ENCODE assay signal across 15 mouse cellular contexts in the genomic region with DNA sequence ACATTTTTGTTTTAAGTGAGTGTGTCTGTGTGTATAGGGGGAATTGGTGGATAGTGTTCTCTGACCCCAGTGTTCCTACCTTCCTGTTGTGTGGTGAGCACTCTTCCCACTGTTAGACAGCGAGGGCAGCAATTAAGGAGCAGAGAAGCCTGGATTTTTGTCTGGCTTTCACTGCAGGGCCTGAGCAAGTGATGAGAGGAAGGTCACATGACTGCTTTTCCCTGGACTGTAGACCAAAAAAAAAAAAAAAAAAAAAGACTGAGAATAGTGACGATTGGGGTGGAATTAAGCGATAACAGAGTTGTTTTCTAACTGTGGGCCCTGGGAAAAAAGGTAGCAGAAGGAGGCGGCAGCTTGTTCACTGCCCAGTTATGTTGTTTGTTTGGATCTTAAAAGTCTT. TPM values are rescaled to one million over a fixed set of nuclear protein-coding genes. Genes with fewer than 3 reads are reported as not detected.
DNase-seq lines count a peak whose midpoint lies in the region; ATAC-seq and TF ChIP-seq lines count a peak whose summit lies in the region.
"Had no signal": no experiment of that assay in that cellular context is flagged by ENCODE, and none has a peak within 500 bp of the region (broad histone marks: within the 10 kb centered on the region; RNA-seq: fewer than 3 reads in every experiment).

No protein-coding gene starts in this region.

- intact Hi-C loops in heart, postnatal 36 days (cut with DNase I): no loop called here

- DNase-seq in heart, postnatal 36 days: no peak
- no peak for DNase-seq in midbrain, embryonic 11.5 days (ENCODE audit: low spot score, missing footprints)
- DNase-seq in lung, postnatal 25 days (ENCODE audit: low spot score): no peak
- DNase-seq in frontal cortex, postnatal 14 days (ENCODE audit: low spot score in 2 of 2): no peak
- DNase-seq: cerebellum, postnatal 36 days; gastrocnemius, postnatal 25 days; lung, postnatal 10 days had no signal

- no peak overlapping the region for H3K9ac ChIP-seq in heart, embryonic 13.5 days
- 0 out of 2 replicates have a peak overlapping the region, but pooled peaks have one; percentile 6 for H3K9ac ChIP-seq in midbrain, embryonic 11.5 days (ENCODE audit: low read length)
- H3K9ac ChIP-seq in midbrain, embryonic 16.5 days (ENCODE audit: low read depth, low read length): no peak overlapping the region
- no peak overlapping the region for H3K9ac ChIP-seq in intestine, embryonic 16.5 days (ENCODE audit: low read depth, low read length)

- H3K4me3 ChIP-seq in heart, embryonic 13.5 days: no peak overlapping the region
- no peak overlapping the region for H3K4me3 ChIP-seq in midbrain, embryonic 11.5 days (ENCODE audit: low read depth, low read length)
- no peak overlapping the region for H3K4me3 ChIP-seq in midbrain, embryonic 16.5 days (ENCODE audit: low read depth, low read length)
- no peak overlapping the region for H3K4me3 ChIP-seq in intestine, embryonic 16.5 days (ENCODE audit: low read length)
- H3K4me3 ChIP-seq in small intestine, adult 2 months (ENCODE audit: low read depth, low read length): no peak overlapping the region

- WGBS in heart, embryonic 13.5 days: 36% methylated on average over 4 of the region's 4 CpGs
- WGBS in midbrain, embryonic 11.5 days: 34% methylated on average over 4 of the region's 4 CpGs
- WGBS in midbrain, embryonic 16.5 days: 39% methylated on average over 4 of the region's 4 CpGs
- WGBS in intestine, embryonic 16.5 days: 42% methylated on average over 4 of the region's 4 CpGs
- 31% methylated on average over 4 of the region's 4 CpGs for WGBS in small intestine, adult 2 months

- H3K4me1 ChIP-seq in heart, embryonic 13.5 days: peaks cover 16% of the 10 kb centered on the region
- H3K4me1 ChIP-seq in midbrain, embryonic 11.5 days (ENCODE audit: control insufficient read depth, insufficient read depth, low read length): peaks cover 3% of the 10 kb centered on the region; the same call in 1 of the 2 replicates
- no peaks in the 10 kb centered on the region for H3K4me1 ChIP-seq in midbrain, embryonic 16.5 days (ENCODE audit: control insufficient read depth, insufficient read depth, low read length)
- H3K4me1 ChIP-seq in intestine, embryonic 16.5 days (ENCODE audit: control insufficient read depth, insufficient read depth, low read length): peaks cover 6% of the 10 kb centered on the region; the same call in 1 of the 2 replicates
- H3K4me1 ChIP-seq in small intestine, adult 2 months (ENCODE audit: control insufficient read depth, insufficient read depth, insufficient read length, low read length): peaks cover 14% of the 10 kb centered on the region

- no peak for TF ChIP-seq CTCF in small intestine, adult 2 months (IDR thresholded peaks at IDR 0.05; ENCODE audit: extremely low read depth, insufficient read length, insufficient replicate concordance, low read depth, low read length)

- no peaks in the 10 kb centered on the region for H3K27me3 ChIP-seq in heart, embryonic 13.5 days (replicated peaks)
- H3K27me3 ChIP-seq in midbrain, embryonic 11.5 days (ENCODE audit: control insufficient read depth, insufficient read depth, low read length): no peaks in the 10 kb centered on the region
- H3K27me3 ChIP-seq in midbrain, embryonic 16.5 days (ENCODE audit: control insufficient read depth, insufficient read depth, low read depth, low read length): no peaks in the 10 kb centered on the region
- H3K27me3 ChIP-seq in intestine, embryonic 16.5 days (replicated peaks; ENCODE audit: control insufficient read depth, insufficient read depth, low read length): no peaks in the 10 kb centered on the region
- no peaks in the 10 kb centered on the region for H3K27me3 ChIP-seq in small intestine, adult 2 months (ENCODE audit: control insufficient read depth, insufficient read depth, low read length)

- no peak overlapping the region for H3K4me2 ChIP-seq in heart, embryonic 13.5 days
- no peak overlapping the region for H3K4me2 ChIP-seq in midbrain, embryonic 11.5 days
- no peak overlapping the region for H3K4me2 ChIP-seq in midbrain, embryonic 16.5 days (ENCODE audit: low read length)
- no peak overlapping the region for H3K4me2 ChIP-seq in intestine, embryonic 16.5 days (ENCODE audit: low read depth, low read length)

- no peaks in the 10 kb centered on the region for H3K36me3 ChIP-seq in heart, embryonic 13.5 days
- no peaks in the 10 kb centered on the region for H3K36me3 ChIP-seq in midbrain, embryonic 11.5 days (ENCODE audit: control insufficient read depth, insufficient read depth, low read length)
- no peaks in the 10 kb centered on the region for H3K36me3 ChIP-seq in midbrain, embryonic 16.5 days (ENCODE audit: control insufficient read depth, insufficient read depth, low read length)
- H3K36me3 ChIP-seq in intestine, embryonic 16.5 days (ENCODE audit: control insufficient read depth, insufficient read depth, low read length): no peaks in the 10 kb centered on the region
- H3K36me3 ChIP-seq in small intestine, adult 2 months (ENCODE audit: control insufficient read depth, insufficient read depth, low read length): no peaks in the 10 kb centered on the region

- TF ChIP-seq POLR2A in small intestine, adult 2 months (IDR thresholded peaks at IDR 0.05; ENCODE audit: low read depth, low read length): no peak

- H3K27ac ChIP-seq in heart, embryonic 13.5 days (replicated peaks): peak overlapping the region; percentile 53
- no peak overlapping the region for H3K27ac ChIP-seq in midbrain, embryonic 11.5 days (ENCODE audit: low read depth, low read length)
- H3K27ac ChIP-seq in midbrain, embryonic 16.5 days (ENCODE audit: low read length): no peak overlapping the region
- peak overlapping the region; percentile 10; the same call in 1 of the 2 replicates for H3K27ac ChIP-seq in intestine, embryonic 16.5 days (ENCODE audit: low read length)
- H3K27ac ChIP-seq in small intestine, adult 2 months (ENCODE audit: insufficient read depth, low read depth, low read length): peak overlapping the region; percentile 76
- H3K27ac ChIP-seq: stomach, postnatal 0 days had no signal

- no peak for ATAC-seq in heart, embryonic 13.5 days (ENCODE audit: extremely low read depth, insufficient number of reproducible peaks, low FRiP score, low TSS enrichment)
- ATAC-seq in midbrain, embryonic 11.5 days (ENCODE audit: low FRiP score): no peak
- no peak for ATAC-seq in midbrain, embryonic 16.5 days
- peak; percentile 51; the same call in 1 of the 2 replicates for ATAC-seq in intestine, embryonic 16.5 days
- ATAC-seq: CD4-positive, CD25-positive, alpha-beta regulatory T cell, adult 4 months had no signal

- H3K9me3 ChIP-seq in heart, embryonic 13.5 days: no peaks in the 10 kb centered on the region
- no peaks in the 10 kb centered on the region for H3K9me3 ChIP-seq in midbrain, embryonic 11.5 days (ENCODE audit: control insufficient read depth, low read length)
- no peaks in the 10 kb centered on the region for H3K9me3 ChIP-seq in midbrain, embryonic 16.5 days (replicated peaks; ENCODE audit: control insufficient read depth, low read length, poor library complexity, severe bottlenecking)
- H3K9me3 ChIP-seq in intestine, embryonic 16.5 days (ENCODE audit: control insufficient read depth, low read length): no peaks in the 10 kb centered on the region

RNA-seq across cellular contexts. Expression of a gene that starts 6.2 kb away (rescaled TPM):
- 0.08 TPM in 1 of 2 replicates, not detected in the other for polyA plus RNA-seq in heart, embryonic 13.5 days (2015; fragmentation: Nextera tagmentation; extraction: Ambion mirVana)
- total RNA-seq in heart, postnatal 36 days (2021): not detected
- 0.22 TPM in 1 of 2 replicates, not detected in the other for polyA plus RNA-seq in midbrain, embryonic 11.5 days (2014; fragmentation: Nextera tagmentation; extraction: Ambion mirVana)
- polyA plus RNA-seq in midbrain, embryonic 16.5 days (2015; fragmentation: Nextera tagmentation; extraction: Ambion mirVana): 0.58 and 0.89 TPM in 2 replicates
- polyA plus RNA-seq in intestine, embryonic 16.5 days (2015; fragmentation: Nextera tagmentation; extraction: Ambion mirVana): not detected in 2 replicates
- 0.05 and 0.14 TPM in 2 replicates for polyA plus RNA-seq in small intestine, adult 2 months (2012; rRNA removed)
- total RNA-seq: gastrocnemius, postnatal 25 days; left cerebral cortex, postnatal 25 days had no signal
- polyA plus RNA-seq: CD4-positive, CD25-positive, alpha-beta regulatory T cell, adult 4 months; forebrain, embryonic 11.5 days had no signal

RNA-seq across cellular contexts. Expression of a gene that starts 10.3 kb away (rescaled TPM):
- 0.11 TPM in 1 of 2 replicates, not detected in the other for polyA plus RNA-seq in heart, embryonic 13.5 days (2015; fragmentation: Nextera tagmentation; extraction: Ambion mirVana)
- under 1 TPM in 1 of 2 experiments, not detected in 1; 0.14 TPM for total RNA-seq in heart, postnatal 36 days (2021)
- 0.05 and 0.12 TPM in 2 replicates for polyA plus RNA-seq in midbrain, embryonic 11.5 days (2014; fragmentation: Nextera tagmentation; extraction: Ambion mirVana)
- 0.09 and 0.14 TPM in 2 replicates for polyA plus RNA-seq in midbrain, embryonic 16.5 days (2015; fragmentation: Nextera tagmentation; extraction: Ambion mirVana)
- polyA plus RNA-seq in intestine, embryonic 16.5 days (2015; fragmentation: Nextera tagmentation; extraction: Ambion mirVana): 0.05 and 0.11 TPM in 2 replicates
- 0.86 and 1.1 TPM in 2 replicates for polyA plus RNA-seq in small intestine, adult 2 months (2012; rRNA removed)
- total RNA-seq: gastrocnemius, postnatal 25 days had no signal
- polyA plus RNA-seq: CD4-positive, CD25-positive, alpha-beta regulatory T cell, adult 4 months had no signal

RNA-seq across cellular contexts. Expression of a gene that starts 22.4 kb away (rescaled TPM):
- 18.8 and 19.9 TPM in 2 replicates for polyA plus RNA-seq in heart, embryonic 13.5 days (2015; fragmentation: Nextera tagmentation; extraction: Ambion mirVana)
- total RNA-seq in heart, postnatal 36 days (2021): 1 to 10 TPM; 6.3 to 6.5 TPM
- polyA plus RNA-seq in midbrain, embryonic 11.5 days (2014; fragmentation: Nextera tagmentation; extraction: Ambion mirVana): 20.0 and 22.5 TPM in 2 replicates
- polyA plus RNA-seq in midbrain, embryonic 16.5 days (2015; fragmentation: Nextera tagmentation; extraction: Ambion mirVana): 12.8 and 13.5 TPM in 2 replicates
- polyA plus RNA-seq in intestine, embryonic 16.5 days (2015; fragmentation: Nextera tagmentation; extraction: Ambion mirVana): 25.6 and 29.4 TPM in 2 replicates
- 2.5 and 3.2 TPM in 2 replicates for polyA plus RNA-seq in small intestine, adult 2 months (2012; rRNA removed)

RNA-seq across cellular contexts. Expression of a gene that starts 31.6 kb away (rescaled TPM):
- polyA plus RNA-seq in heart, embryonic 13.5 days (2015; fragmentation: Nextera tagmentation; extraction: Ambion mirVana): 30.3 TPM in 2 replicates
- 100 to 1,000 TPM; 218 to 273 TPM for total RNA-seq in heart, postnatal 36 days (2021)
- polyA plus RNA-seq in midbrain, embryonic 11.5 days (2014; fragmentation: Nextera tagmentation; extraction: Ambion mirVana): 52.7 and 58.4 TPM in 2 replicates
- 38.9 and 40.1 TPM in 2 replicates for polyA plus RNA-seq in midbrain, embryonic 16.5 days (2015; fragmentation: Nextera tagmentation; extraction: Ambion mirVana)
- 32.1 and 35.0 TPM in 2 replicates for polyA plus RNA-seq in intestine, embryonic 16.5 days (2015; fragmentation: Nextera tagmentation; extraction: Ambion mirVana)
- polyA plus RNA-seq in small intestine, adult 2 months (2012; rRNA removed): 63.6 and 114 TPM in 2 replicates

RNA-seq across cellular contexts. Expression of a gene that starts 44.9 kb away (rescaled TPM):
- polyA plus RNA-seq in heart, embryonic 13.5 days (2015; fragmentation: Nextera tagmentation; extraction: Ambion mirVana): 84.7 and 87.1 TPM in 2 replicates
- total RNA-seq in heart, postnatal 36 days (2021): 100 to 1,000 TPM in 1 of 2 experiments, 10 to 100 TPM in 1; 97.4 to 107 TPM
- 38.7 and 41.2 TPM in 2 replicates for polyA plus RNA-seq in midbrain, embryonic 11.5 days (2014; fragmentation: Nextera tagmentation; extraction: Ambion mirVana)
- polyA plus RNA-seq in midbrain, embryonic 16.5 days (2015; fragmentation: Nextera tagmentation; extraction: Ambion mirVana): 47.0 TPM in 2 replicates
- 72.8 and 78.7 TPM in 2 replicates for polyA plus RNA-seq in intestine, embryonic 16.5 days (2015; fragmentation: Nextera tagmentation; extraction: Ambion mirVana)
- 23.6 and 26.8 TPM in 2 replicates for polyA plus RNA-seq in small intestine, adult 2 months (2012; rRNA removed)

Comparison
In these comparisons a context has a peak if more than half of its experiments do, and no peak if none do; other contexts are left out.
1. H3K27ac ChIP-seq: peak in heart, embryonic 13.5 days (single experiment), intestine, embryonic 16.5 days (single experiment) and small intestine, adult 2 months (single experiment); none in midbrain, embryonic 11.5 days (single experiment) and midbrain, embryonic 16.5 days (single experiment).